36 mouse cellular contexts compared by ENCODE assay signal in genomic region chr5:62792776-62793175, GRCm38 (mm10). TPM values are rescaled to one million over a fixed set of nuclear protein-coding genes. Genes with fewer than 3 reads are reported as not detected.
"Had no signal": no experiment of that assay in that cellular context is flagged by ENCODE, and none has a peak within 500 bp of the region (broad histone marks: within the 10 kb centered on the region; RNA-seq: fewer than 3 reads in every experiment).

No protein-coding gene starts in this region.

- DNase-seq: heart, postnatal 10 days; heart, postnatal 14 days; heart, postnatal 36 days; heart, postnatal 4 days; kidney, adult 11 months; kidney, adult 18-20 months; kidney, adult 2 months; kidney, adult 8-10 months; kidney, adult 9 months; kidney, postnatal 10 days; kidney, postnatal 14 days; kidney, postnatal 25 days; kidney, postnatal 36 days; layer of hippocampus, adult 9-11 months; layer of hippocampus, postnatal 36 days had no signal

- H3K27ac ChIP-seq: heart, embryonic 10.5 days; heart, embryonic 13.5 days; heart, embryonic 15.5 days; hindbrain, embryonic 10.5 days; hindbrain, embryonic 12.5 days; hindbrain, embryonic 13.5 days; hindbrain, embryonic 14.5 days; hindbrain, embryonic 15.5 days; hindbrain, postnatal 0 days; intestine, embryonic 15.5 days; kidney, embryonic 15.5 days; kidney, postnatal 0 days; layer of hippocampus, adult 2 months had no signal

- ATAC-seq: hindbrain, embryonic 16.5 days; hindbrain, postnatal 0 days; inflammation-experienced regulatory T-cells, adult 6 months; intestine, embryonic 15.5 days; intestine, embryonic 16.5 days; intestine, postnatal 0 days had no signal

- H3K4me3 ChIP-seq: heart, embryonic 10.5 days; heart, embryonic 12.5 days; heart, embryonic 13.5 days; heart, embryonic 15.5 days; hindbrain, embryonic 10.5 days; hindbrain, embryonic 12.5 days; hindbrain, embryonic 13.5 days; hindbrain, embryonic 15.5 days; intestine, embryonic 15.5 days; kidney, embryonic 15.5 days; layer of hippocampus, adult 2 months had no signal

RNA-seq across cellular contexts. Expression of gene Dthd1, which starts 20.8 kb away (rescaled TPM):
- total RNA-seq: heart, postnatal 10 days; heart, postnatal 25 days; heart, postnatal 36 days; heart, postnatal 4 days; hematopoietic stem cell, adult 5-6 weeks; hindbrain, postnatal 0 days; layer of hippocampus, postnatal 36 days; left cerebral cortex, adult 18-20 months had no signal
